Mouse (Mus musculus) retina, embryonic 14.5 days (tissue): Measurements from ENCODE around the gene Tbc1d12.
A peak's percentile ranks its signal among the peaks of the same experiment; 100 is the strongest.
"Not testable (repeated sequence)": the region's sequence is repeated elsewhere in the genome, so short reads cannot be mapped to it uniquely, and the experiment has no call there.

ENCODE experiments used
- DNase-seq: peaks from one replicate; pipeline ENCODE4 v3.0.0-alpha.2; 2015; ENCODE audit warnings: low spot score

The Tbc1d12 gene

DNA sequence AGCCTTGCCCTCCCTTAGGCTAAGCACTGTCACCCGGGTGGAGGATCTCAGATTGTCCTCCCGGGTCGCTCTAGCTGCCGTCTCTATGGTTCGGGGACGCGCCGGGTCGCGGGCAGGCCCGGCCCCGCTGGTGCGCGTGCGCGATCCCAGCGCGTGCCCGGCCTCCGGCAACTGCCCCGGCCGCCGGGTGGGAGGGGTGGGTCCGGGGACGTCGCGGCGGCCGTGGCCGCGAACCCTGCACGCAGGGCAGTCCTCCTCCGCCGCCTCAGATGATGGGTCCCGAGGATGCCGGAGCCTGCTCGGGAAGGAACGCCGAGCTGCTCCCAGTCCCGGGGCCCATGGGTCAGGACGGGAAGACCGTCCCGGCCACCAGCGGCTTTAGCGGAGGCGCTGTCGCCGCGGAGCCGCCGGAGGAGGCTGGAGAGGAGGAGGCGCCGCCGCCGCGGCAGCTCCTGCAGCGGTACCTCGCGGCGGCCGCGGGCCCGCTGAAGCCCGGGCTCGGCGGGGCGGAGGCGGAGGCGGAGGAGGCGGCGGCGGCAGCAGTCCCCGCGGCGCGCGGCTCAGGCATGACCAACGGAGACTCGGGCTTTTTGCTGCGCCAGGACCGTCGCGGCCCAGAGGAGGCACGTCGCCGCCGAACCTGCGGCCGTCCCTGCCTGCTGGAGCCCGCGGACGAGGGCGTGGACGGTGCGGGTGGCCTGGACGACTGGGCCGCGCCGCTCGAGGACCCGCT, at the start of gene Tbc1d12:
Gene Tbc1d12 (plus strand): TSS at position 142 of the 733 bp plus-strand sequence.
- peak; percentile 92 for DNase-seq

DNA sequence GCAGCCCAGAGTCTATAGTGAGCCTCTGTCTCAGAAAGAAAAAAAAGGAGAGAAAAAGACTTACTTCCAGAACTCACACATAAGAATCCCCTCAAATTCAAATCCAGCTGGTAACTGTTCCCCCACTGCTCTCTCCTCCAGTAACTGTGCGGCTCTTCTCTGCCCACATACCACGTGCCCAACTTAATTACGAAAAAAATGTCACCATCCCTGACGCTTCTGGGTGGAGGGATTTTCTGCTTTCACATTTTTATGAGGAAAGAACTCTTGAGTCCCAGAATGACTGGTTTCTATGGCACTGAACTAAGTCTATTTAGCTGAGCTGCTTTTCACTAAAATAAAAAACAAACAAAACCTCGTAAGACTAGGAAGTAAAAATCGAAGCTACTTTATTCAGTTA, 48.6 kb upstream of the Tbc1d12 start:
- no peak for DNase-seq

DNA sequence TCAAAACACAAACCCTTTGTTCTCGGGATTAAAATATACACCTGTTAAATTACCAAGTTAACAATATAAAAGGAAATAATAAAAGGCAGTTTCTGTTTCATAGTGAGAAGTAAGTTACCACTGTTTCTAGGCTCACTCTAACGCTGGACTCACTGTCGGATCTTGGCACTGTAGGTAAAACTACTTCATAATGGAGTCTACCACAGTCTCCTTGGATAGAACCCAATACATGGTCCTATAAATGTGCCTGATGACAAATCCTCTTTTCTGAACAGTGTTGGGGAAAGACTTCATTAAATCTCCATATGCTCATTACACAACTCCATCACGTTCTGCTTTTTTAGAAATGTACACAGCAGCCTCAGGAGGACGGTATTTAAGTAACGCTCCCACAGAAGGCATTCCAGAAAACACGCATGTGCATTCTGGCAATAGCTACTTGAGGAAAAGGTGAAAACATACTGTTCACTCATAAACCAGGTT, 42.8 kb upstream of the Tbc1d12 start:
- DNase-seq: no peak

DNA sequence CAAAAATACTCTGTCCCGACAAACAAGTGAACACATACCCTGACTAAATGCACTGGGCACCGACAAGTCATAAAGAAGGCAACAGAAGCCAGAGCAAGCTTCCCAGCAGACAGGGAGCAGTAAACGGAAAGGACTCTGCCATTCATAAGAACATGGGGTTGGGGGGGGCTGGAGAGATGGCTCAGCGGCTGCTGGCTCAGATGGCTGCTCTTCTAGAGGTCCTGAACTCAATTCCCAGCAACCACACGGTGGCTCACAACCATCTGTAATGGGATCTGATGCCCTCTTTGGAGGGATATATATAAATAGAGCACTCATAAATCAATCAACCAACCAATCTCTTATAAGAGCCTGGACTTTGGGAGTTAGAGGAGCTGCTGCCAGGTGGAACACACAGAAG, 39.8 kb upstream of the Tbc1d12 start:
- DNase-seq: no peak

DNA sequence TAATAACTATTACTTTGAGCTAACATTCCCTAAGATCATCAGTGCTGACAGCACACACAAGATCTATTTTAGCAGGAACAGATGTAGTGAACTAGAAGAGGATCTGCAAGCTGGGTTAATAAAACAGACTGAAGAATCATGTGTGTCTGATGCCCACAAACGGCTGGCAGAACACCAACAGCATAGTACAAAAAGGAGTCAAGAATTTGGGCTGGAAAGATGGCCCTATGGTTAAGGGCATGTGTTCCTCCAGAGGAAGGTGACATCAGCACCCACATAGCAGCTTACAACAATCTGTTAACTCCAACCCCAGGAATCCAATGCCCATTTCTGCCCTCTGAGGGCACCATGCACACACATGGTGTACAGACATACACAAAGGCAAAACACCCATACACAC, 38.1 kb upstream of the Tbc1d12 start:
- no peak for DNase-seq

- no peak for DNase-seq
Measured at GRCm38 (mm10) chr19:38798801-38799200, 37.6 kb upstream of the Tbc1d12 start.

- DNase-seq: no peak
Measured at GRCm38 (mm10) chr19:38818191-38818590, 18.2 kb upstream of the Tbc1d12 start.

DNA sequence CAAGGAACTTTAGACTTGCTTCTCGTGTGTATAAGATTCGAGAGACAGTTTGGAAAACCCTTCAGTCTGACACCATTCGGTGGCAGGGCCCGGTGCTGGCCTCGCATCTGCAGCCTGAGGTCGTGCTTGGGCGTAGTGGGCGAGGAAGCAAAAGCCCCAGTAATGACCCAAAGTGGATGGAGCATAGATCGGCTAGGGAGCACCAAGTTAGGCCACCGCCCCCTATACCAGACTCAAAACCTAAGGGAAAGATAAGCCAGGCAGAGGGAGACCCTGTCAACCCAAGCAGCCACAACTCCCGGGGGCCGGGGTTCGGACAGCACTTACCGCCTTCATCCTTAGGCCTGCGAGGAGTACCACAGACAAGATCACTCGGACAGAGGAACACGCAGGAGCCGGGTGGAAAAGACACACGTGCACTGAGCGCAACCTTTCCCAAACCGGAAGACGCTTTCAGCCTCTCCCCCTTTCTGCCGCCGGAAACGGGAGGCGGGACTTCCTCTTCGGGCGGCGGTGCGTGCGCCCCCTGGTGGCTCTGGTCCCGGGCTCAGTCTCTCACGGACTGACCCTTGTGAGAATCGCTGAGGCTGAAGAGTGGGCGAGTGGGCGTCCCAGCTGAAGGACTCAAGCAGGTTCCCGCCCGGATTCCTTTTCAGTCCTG, 17.5 kb upstream of the Tbc1d12 start, which contains the start of gene Noc3l:
Gene Noc3l (minus strand): TSS at position 472 of the 661 bp plus-strand sequence.
- DNase-seq: peak; percentile 97

GRCm38 (mm10) chr19:38819427-38819802, 17.0 kb upstream of the Tbc1d12 start:
- no peak for DNase-seq

DNA sequence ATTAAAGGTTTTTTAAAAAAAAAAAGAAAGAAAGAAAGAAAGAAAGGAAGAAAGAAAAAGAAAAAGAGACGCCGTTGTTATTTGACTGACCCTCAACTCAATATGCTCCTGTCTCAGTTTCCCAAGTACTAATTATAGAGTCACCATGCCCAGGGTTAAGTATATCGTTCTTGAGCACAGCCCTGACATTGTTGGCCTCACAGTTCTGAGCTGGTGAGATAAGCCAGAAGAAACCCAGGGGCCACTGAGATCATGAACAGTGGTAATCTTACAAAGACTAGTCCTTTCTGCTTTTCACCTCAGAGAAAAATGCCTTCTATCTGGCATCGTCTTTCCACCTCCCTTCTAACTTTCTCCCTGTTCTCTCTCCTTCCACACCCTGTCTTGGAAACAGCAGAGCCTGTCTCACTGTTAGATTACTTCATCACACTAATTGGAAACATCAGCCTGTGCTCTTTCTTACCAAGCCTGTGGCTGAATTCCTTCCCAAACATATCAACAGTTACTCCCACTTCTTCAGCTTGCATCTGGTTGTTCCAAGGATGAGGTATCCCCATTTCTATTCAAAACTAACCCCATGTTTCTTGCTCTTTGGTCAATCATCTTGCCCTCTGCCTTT, 16.1 kb upstream of the Tbc1d12 start:
- DNase-seq: no peak

DNA sequence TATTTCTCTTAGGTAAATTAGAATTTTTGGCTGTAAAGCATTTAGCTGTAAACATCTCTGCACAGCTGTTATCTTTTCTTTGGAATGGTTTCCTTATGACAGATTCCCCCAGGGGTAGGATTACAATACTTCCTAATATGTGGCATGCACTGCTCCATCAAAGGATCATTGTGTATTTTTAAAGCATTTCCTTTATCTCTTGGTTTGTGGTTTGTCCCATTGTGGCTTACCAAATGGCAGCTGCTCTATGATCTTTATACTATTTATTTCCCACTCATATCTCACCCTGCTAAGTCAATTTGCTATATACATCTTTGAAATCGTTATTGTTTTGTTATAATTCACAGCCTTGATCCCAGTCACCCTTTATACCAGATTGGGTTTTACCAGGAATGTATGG, 3.2 kb upstream of the Tbc1d12 start:
- no peak for DNase-seq

- no peak for DNase-seq
Measured at GRCm38 (mm10) chr19:38836084-38836437, 318 bp upstream of the Tbc1d12 start.

GRCm38 (mm10) chr19:38837171-38837641, 827 bp downstream of the Tbc1d12 start:
- peak; percentile 55 for DNase-seq

- DNase-seq: no peak
Measured at GRCm38 (mm10) chr19:38844817-38845216, 8.4 kb downstream of the Tbc1d12 start.

DNA sequence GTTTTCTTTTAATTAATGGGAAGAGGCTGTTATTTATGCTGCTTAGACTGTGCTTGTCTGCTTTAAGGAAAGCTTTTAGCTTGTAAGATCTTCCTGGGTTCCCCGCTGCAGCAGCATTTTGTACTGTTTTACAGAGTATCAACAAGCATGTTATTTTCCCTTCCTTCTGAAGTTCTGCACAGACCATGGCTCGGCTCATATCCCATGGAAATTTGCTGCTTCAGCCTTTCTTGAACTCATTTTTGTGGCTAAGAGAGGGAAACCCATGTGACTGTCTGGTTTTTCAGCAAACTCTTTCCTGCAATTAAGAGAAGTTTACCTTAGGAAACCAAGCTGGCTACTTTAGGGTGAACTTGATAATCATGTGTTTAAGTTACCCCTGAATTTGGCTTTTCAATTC, 10.0 kb downstream of the Tbc1d12 start:
- no peak for DNase-seq

- no peak for DNase-seq
Measured at GRCm38 (mm10) chr19:38858224-38858623, 21.8 kb downstream of the Tbc1d12 start.

- DNase-seq: no peak
Measured at GRCm38 (mm10) chr19:38862523-38862922, 26.1 kb downstream of the Tbc1d12 start.

- not testable (repeated sequence) for DNase-seq
Measured at GRCm38 (mm10) chr19:38874825-38875224, 38.4 kb downstream of the Tbc1d12 start.

DNA sequence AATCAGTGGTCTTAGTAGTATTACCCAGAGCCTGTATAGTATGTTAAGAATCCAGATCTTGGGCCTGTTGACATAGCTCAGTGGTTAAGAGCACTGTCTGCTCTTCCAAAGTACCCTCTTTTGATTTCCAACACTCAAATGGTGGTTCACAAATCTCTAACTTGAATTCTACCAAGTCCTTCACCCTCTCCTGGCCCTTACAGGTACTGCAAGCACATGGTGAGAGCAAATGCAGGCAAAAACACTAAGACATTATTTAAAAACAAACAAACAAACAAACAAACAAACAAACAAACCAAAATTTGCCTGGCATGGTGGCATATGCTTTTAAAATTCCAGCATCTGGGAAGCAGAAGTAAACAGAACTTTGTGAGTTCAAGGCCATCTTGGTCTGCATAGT, 43.9 kb downstream of the Tbc1d12 start:
- DNase-seq: no peak

DNA sequence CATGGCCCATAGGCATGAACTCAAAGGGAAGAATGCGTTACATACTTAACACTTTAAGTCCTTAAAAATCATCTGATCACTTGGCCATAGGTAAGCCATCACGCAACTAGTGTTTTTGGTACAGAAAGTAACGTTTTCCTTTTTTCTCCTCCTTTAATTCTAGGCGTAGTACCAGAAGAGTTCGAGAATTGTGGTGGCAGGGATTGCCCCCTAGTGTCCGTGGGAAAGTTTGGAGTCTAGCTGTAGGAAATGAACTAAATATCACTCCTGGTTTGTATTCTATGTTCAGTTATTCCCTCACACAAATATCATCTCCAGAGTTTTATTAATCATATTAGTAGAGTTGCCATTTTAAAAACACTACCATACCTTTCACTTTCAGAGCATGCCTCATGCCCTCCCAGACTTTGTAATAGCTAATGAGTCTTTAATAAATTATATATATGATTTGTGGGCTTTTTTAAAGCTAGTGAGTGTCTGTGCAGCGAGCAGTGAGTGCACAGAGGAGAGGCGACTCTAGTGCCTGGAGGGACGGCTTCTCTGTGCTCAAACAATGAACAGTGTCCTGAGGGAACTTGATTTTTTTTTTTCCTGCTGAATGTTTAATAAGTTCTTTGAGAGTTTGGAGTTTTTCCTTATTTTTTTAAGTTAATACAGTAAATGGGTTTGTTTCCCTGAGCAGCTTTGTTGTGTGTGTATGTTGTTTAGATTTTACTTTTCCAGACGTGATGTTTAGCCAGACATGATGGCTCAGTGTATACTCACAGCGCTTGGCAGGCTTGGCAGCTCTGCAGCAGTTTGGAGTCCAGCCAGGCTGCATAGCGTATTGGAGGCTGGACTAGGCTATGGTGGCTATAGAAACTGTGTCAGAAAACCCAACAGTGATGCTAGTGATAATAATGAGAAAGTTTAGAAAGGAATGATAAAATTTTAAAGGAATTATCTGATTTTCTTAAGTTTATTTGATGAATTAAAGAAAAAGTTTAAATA, 65.1 kb downstream of the Tbc1d12 start:
- no peak for DNase-seq

- no peak for DNase-seq
Measured at GRCm38 (mm10) chr19:38902501-38902900, 66.1 kb downstream of the Tbc1d12 start.

DNA sequence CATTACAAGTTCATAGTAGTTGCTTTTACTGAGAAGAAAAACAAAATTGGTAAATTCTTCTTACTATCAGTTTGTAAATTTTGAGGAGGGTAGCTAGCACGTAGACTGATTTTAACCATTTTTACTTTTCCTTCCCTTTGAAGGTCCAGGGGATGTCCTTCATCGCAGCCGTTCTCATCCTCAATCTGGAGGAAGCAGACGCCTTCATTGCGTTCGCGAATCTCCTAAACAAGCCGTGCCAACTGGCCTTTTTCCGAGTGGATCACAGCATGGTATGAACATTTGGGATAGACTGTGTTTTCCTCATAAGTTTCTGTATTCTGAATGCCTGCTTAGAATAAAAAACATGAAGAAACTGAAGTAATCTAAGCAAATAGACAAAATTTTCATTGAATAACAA, 77.4 kb downstream of the Tbc1d12 start:
- no peak for DNase-seq
